Mouse (Mus musculus): Measurements from ENCODE around the gene Sesn1. TPM values are rescaled to one million over a fixed set of nuclear protein-coding genes. Genes with fewer than 3 reads are reported as not detected.

The Sesn1 gene
- polyA plus RNA-seq (2012; ENCODE audit: low replicate concordance): 17.7 and 22.0 TPM in 2 replicates

DNA sequence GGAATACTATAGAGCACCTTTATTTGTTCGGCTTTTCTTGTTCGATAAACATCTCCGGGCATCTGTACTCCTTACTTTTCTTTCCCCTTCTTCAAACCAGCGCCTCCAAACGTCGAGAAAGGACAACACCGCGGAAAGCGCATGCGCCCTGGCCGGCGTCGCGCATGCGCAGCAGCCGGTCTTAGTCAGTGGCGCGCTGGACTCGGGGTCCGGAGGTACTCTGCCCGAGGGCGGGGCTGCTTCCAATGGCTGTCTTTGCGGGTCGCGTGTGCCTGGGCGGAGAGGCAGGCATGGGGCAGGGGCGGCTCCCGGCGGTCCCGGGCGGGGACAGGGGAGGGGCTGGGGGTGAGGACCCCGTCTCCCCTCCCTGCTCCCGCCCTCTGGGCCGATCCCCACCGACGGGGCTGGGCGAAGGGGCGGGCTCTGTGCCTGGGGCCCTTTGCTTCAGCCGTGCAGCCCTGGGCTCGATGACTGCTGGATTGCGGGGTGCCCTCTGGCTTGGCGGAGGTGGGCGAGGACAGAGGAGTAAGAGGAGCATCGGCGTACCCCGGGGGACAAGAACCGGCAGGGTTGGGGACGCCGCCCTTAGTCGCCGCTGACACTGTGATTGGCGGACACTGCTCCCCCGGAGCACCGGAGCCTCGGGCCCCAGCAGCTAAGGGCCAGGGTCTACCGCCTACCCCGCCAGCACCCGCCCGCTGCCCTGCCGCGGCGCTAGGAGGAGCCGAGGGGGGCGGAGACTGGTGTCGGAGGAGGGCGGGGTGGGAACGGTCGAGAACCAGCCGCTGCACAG, at the start of gene Sesn1, which contains the start of gene Cep57l1:
Gene Sesn1 (plus strand): TSS at position 165 of the 793 bp plus-strand sequence.
Gene Cep57l1 (minus strand): TSS at position 101 of the 793 bp plus-strand sequence.

Other genes starting within 250 kb of the Sesn1 start
- gene Ccdc162, start 93.3 kb upstream of the Sesn1 start, polyA plus RNA-seq (2012; ENCODE audit: low replicate concordance): 0.23 and 0.25 TPM in 2 replicates
- 0.51 and 1.5 TPM in 2 replicates for gene Cep57l1, start 64 bp upstream of the Sesn1 start, polyA plus RNA-seq (2012; ENCODE audit: low replicate concordance)
- 0.09 and 0.34 TPM in 2 replicates for gene Armc2, start 208.5 kb downstream of the Sesn1 start, polyA plus RNA-seq (2012; ENCODE audit: low replicate concordance)

Measured in hematopoietic multipotent progenitor cell, adult 10-12 weeks (in vitro differentiated cells).